Mouse (Mus musculus) embryonic stem cell, embryonic (primary cell): ENCODE data around the gene Ankrd36.

Source experiments
- CTCF ChIA-PET, 4 experiments: fragments of 300-600 bp in 2 of 4; fragments of 350-600 bp in 2 of 4; sonication (Branson Sonifier 250); formaldehyde crosslinking; loops; one replicate each; lab custom pipeline; 2022; ENCODE audit warnings: inconsistent platforms in 2 of 4; lab: Charles Lee
- POLR2A ChIA-PET, 4 experiments: fragments of 300-600 bp in 2 of 4; fragments of 350-600 bp in 2 of 4; sonication (Branson Sonifier 250); formaldehyde crosslinking; loops; one replicate each; lab custom pipeline; 2022; ENCODE audit warnings: antibody characterized with exemption in 4 of 4, inconsistent platforms in 1 of 4; lab: Charles Lee

Gene Ankrd36

GRCm38 (mm10) chr11:5732401-5732800 lies 162.9 kb downstream of the Ankrd36 start:
- POLR2A ChIA-PET, result interaction anchor here in 3 of 4 experiments (0.7 to 5.1 kb wide), 12 partner anchors 9 to 212 kb away, joined by 3 to 31 read pairs (median 4); partner anchors contain the start of genes Mrps24 (in 1 of the 3), Urgcp (in 1 of the 3) and Xbp1 (in 1 of the 3)
- CTCF ChIA-PET, result interaction anchor here in 1 of 4 experiments (0.9 to 1.1 kb wide), 2 partner anchors 10 to 41 kb away, joined by 3 read pairs; no protein-coding TSS in a partner anchor

GRCm38 (mm10) chr11:5734323-5734722 lies 164.8 kb downstream of the Ankrd36 start:
- CTCF ChIA-PET, result interaction anchor here in 2 of 4 experiments (0.5 kb wide), 3 partner anchors 143 to 543 kb away, joined by 3 read pairs; no protein-coding TSS in a partner anchor
- POLR2A ChIA-PET, result interaction anchor here in 3 of 4 experiments (0.5 to 2.0 kb wide), 15 partner anchors 10 to 787 kb away, joined by 3 to 11 read pairs (median 4); partner anchors contain the start of genes Urgcp (in 2 of the 3) and Mrps24 (in 1 of the 3)

DNA sequence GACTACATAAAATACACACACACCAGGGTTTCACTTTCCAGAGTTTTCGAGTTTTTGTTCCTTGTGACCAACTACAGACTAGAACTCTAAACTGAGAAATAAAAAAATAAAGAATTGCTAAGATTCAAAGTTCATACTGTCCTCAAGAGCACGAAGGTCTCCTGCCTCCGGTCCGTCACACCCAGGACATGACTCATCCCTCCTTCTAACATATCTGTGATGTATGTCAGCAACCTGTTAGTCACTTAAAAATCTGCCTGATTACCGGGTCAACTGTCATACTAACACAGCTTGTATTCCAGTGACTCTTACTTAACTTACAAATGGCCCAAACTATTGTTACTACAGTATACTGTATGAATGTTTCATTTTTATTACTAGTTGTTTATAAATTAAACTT lies 167.7 kb downstream of the Ankrd36 start:
- CTCF ChIA-PET, result interaction anchor here in 1 of 4 experiments (0.7 kb wide), 1 partner anchor 218 kb away, joined by 3 read pairs; no protein-coding TSS in a partner anchor
- POLR2A ChIA-PET, result interaction anchor here in 1 of 4 experiments (1.5 kb wide), 1 partner anchor 95 kb away, joined by 3 read pairs; no protein-coding TSS in a partner anchor
